Mouse (Mus musculus): Measurements from ENCODE around the gene Card9.

DNA sequence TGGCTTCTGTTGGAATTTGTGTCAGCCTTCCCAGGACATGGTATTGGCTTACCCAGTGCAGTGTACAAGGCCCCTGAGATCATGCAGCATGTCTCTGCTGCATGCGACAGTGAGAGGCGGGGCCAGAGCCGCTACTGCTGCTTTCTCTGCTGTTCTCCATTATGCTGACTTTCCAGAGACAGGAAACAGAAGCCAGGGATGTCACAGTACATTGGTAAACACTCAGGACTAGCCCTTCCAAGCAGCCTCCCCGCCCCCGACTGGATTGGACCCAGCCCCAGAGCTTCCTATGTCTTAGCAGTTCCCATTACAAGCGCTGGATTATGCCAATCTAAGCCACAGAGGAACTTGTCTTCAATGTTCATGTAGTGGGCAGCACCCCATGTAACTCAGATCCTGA is 12.5 kb downstream of the Card9 start:
- no peak for TF ChIP-seq POLR2A (IDR thresholded peaks at IDR 0.05; ENCODE audit: borderline replicate concordance, control insufficient read depth, low read depth, low read length)
- TF ChIP-seq CTCF (IDR thresholded peaks at IDR 0.05; ENCODE audit: control insufficient read depth, insufficient read depth, low read length): no peak
